Mouse (Mus musculus): ENCODE measurements around the gene Grid2.

DNA sequence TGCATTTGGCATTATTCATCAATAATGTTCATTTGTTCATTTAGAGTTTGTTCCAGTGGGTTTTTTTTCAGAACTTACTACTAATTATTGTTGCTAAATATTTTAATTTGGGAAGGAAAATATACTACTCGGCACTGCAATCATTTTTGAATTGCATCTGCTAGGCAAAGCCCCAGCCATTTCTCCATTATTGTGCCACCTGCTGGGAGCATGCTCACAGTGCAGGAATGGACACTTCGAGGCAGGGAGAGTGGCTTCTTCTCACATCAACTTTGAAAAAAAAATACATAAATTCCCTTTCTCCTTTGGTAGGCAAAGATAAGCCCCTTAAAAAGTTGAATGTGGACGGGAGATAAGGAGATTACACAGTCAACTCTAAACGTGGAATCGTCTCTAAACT is 1312.9 kb downstream of the Grid2 start:
- TF ChIP-seq CTCF (IDR thresholded peaks at IDR 0.05; ENCODE audit: control insufficient read depth, insufficient read depth, low read length) (no peak), POLR2A (IDR thresholded peaks at IDR 0.05; ENCODE audit: borderline replicate concordance, control insufficient read depth, low read depth, low read length) (no peak)

Measured in bone marrow, adult 2 months (tissue).